Mouse (Mus musculus) lung, postnatal 25 days (tissue): ENCODE results near the gene Olfr1251.
"Not testable (repeated sequence)": the region's sequence is repeated elsewhere in the genome, so short reads cannot be mapped to it uniquely, and the experiment has no call there.

Source experiments
- DNase-seq: peaks from one replicate; pipeline ENCODE4 v3.0.0; 2022; ENCODE audit warnings: low spot score

Gene Olfr1251

GRCm38 (mm10) chr2:89671836-89672235 lies at the start of gene Olfr1251:
Gene Olfr1251 (minus strand): TSS chr2:89671936.
- no peak for DNase-seq

- DNase-seq: no peak
Measured at GRCm38 (mm10) chr2:89691980-89692379, 20.2 kb upstream of the Olfr1251 start.

GRCm38 (mm10) chr2:89661367-89661766 lies 10.4 kb downstream of the Olfr1251 start, which contains the start of gene Olfr1250:
Gene Olfr1250 (minus strand): TSS chr2:89661467.
- no peak for DNase-seq

- no peak for DNase-seq
Measured at GRCm38 (mm10) chr2:89634883-89635282, 36.9 kb downstream of the Olfr1251 start, which contains the start of gene Olfr1249. Gene Olfr1249 (minus strand): TSS chr2:89634983.

GRCm38 (mm10) chr2:89618145-89618544 lies 53.6 kb downstream of the Olfr1251 start, which contains the start of gene Olfr1248:
Gene Olfr1248 (minus strand): TSS chr2:89618245.
- not testable (repeated sequence) for DNase-seq
